Mouse (Mus musculus): ENCODE data around the gene Wnt3a.

GRCm38 (mm10) chr11:59221604-59222003, 68.9 kb downstream of the Wnt3a start:
- no peak for TF ChIP-seq CTCF (IDR thresholded peaks at IDR 0.05; ENCODE audit: borderline replicate concordance, extremely low read depth, insufficient read depth, insufficient read length)
- TF ChIP-seq POLR2A (IDR thresholded peaks at IDR 0.05; ENCODE audit: borderline replicate concordance, extremely low read depth, insufficient read depth, insufficient read length, poor library complexity, severe bottlenecking) = no peak

Data from brain, embryonic 14.5 days (tissue).